1 mouse cellular context compared by ENCODE assay signal in genomic region chr12:111945765-111946655, GRCm38 (mm10).
TF ChIP-seq lines count a peak whose summit lies in the region.

No protein-coding gene starts in this region.

TF ChIP-seq in MEL, 35 proteins besides CTCF, POLR2A, EP300 and RAD21:
- TF ChIP-seq NELFE (IDR thresholded peaks at IDR 0.05; ENCODE audit: low read depth, low read length): peak; percentile 18
- 0 out of 2 replicates have a peak, but pooled peaks have one; percentile 3 for TF ChIP-seq TBP (IDR thresholded peaks at IDR 0.05; ENCODE audit: low read depth, low read length)
